Mouse (Mus musculus) lung, embryonic 16.5 days (tissue): ENCODE results near the gene Nudt9. TPM values are rescaled to one million over a fixed set of nuclear protein-coding genes. Genes with fewer than 3 reads are reported as not detected.
A peak's percentile ranks its signal among the peaks of the same experiment; 100 is the strongest.

Experiments
- ATAC-seq: fragments of 200-750 bp; cut with Nextera tagmentation; 2 replicates; pipeline ENCODE4 v1.8.0; 2017; ENCODE audit warnings: low read depth, mild to moderate bottlenecking, moderate library complexity
- H3K27ac ChIP-seq: fragments of 300-500 bp; sonication (generic); 2 replicates; pipeline ENCODE4 v1.5.1; 2014; ENCODE audit warnings: mild to moderate bottlenecking, control low read depth, low read length
- H3K27me3 ChIP-seq: fragments of 300-500 bp; sonication (generic); 2 replicates; pipeline ENCODE4 v1.6.1; 2014; ENCODE audit warnings: low read depth, low read length, mixed read lengths; ENCODE audit not compliant: control insufficient read depth, insufficient read depth
- H3K36me3 ChIP-seq: fragments of 300-500 bp; sonication (generic); 2 replicates; pipeline ENCODE4 v1.6.1; 2014; ENCODE audit warnings: low read length; ENCODE audit not compliant: control insufficient read depth, insufficient read depth
- H3K4me1 ChIP-seq: fragments of 300-500 bp; sonication (generic); replicated peaks from 2 replicates; pipeline ENCODE4 v1.6.1; 2014; ENCODE audit warnings: low read length, mixed read lengths; ENCODE audit not compliant: control insufficient read depth, insufficient read depth
- H3K4me2 ChIP-seq: fragments of 300-500 bp; sonication (generic); 2 replicates; pipeline ENCODE4 v1.6.1; 2014; ENCODE audit warnings: low read depth, low read length, control low read depth
- H3K4me3 ChIP-seq: fragments of 300-500 bp; sonication (generic); 2 replicates; pipeline ENCODE4 v1.5.1; 2014; ENCODE audit warnings: mild to moderate bottlenecking, low read length, control low read depth
- H3K9ac ChIP-seq: fragments of 300-500 bp; sonication (generic); 2 replicates; pipeline ENCODE4 v1.6.1; 2014; ENCODE audit warnings: low read length, control low read depth
- H3K9me3 ChIP-seq: fragments of 300-500 bp; sonication (generic); 2 replicates; pipeline ENCODE4 v1.6.1; 2016; ENCODE audit warnings: low read length; ENCODE audit not compliant: control insufficient read depth
- WGBS: fragments of 180-500 bp; shearing (Covaris S2); extraction: QIAGEN DNeasy Blood & Tissue Kit; methylation state at CpG from one replicate; pipeline ENCODE4 v1.1.7; 2014; 5-methylcytosine and 5-hydroxymethylcytosine counted together
- polyA plus RNA-seq: library from polyadenylated mRNA; unstranded; fragments of >200 nt; fragmentation: Nextera tagmentation; extraction: Ambion mirVana; gene quantifications from 2 replicates; pipeline ENCODE4 v1.2.1, GENCODE M21; 2015

The Nudt9 gene
- polyA plus RNA-seq, 1 experiment from 2014 or later = 58.6 TPM

DNA sequence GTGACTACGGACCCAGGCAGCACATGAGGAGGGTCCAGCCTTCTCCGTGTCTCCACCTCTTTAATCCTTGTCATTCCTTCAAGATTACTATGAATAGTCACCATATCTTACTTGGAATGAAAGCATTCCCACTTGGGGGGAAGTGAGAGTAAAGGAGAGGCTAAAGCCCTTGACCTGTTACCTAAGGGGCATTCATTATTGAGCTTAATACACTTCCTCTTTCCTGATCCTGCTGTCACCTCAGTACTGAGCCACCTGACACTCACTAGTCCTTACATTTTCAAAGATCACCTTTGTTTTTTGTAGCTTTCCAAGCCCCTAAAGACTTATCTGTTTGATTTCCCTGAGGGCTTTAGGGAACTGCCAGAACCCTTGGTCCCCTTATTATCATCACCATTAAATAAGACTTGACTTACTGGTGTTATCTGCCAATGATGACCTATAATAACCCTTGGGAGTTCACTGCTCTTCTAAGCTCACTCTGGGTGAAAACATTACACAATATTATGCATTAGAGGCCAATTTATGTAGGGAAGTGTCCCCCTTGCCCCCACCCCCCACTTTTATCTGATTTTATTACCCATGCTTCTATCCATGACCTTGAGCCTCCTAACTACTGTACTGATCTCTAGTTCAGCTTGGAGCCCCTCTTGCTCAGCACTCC is 13.5 kb upstream of the Nudt9 start:
- H3K27ac ChIP-seq = no peak overlapping the region
- H3K4me2 ChIP-seq = no peak overlapping the region
- ATAC-seq = no peak
- H3K9ac ChIP-seq = no peak overlapping the region
- H3K4me1 ChIP-seq = no peaks in the 10 kb centered on the region
- H3K36me3 ChIP-seq = no peaks in the 10 kb centered on the region
- H3K27me3 ChIP-seq = no peaks in the 10 kb centered on the region
- no peak overlapping the region for H3K4me3 ChIP-seq
- H3K9me3 ChIP-seq = no peaks in the 10 kb centered on the region
- WGBS = 50% methylated on average over 2 of the region's 2 CpGs

DNA sequence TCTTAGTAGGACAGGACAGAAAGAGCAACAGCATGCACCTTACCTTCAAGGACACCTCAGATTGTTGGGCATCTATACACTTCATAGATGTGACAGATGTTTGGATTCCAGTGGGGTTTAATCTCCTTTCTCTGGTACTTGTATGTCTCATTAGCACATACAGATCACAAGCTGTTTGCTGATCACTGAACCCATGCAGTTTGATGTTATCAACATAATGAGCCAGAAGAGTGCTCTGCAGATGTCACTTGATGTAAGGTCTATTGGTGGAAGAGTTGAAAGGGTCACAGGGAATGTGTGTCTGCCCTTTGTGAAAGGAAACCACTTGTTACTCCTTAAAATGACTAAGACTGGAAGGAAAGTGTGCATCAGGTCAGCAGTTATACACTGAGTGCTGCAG is 11.0 kb upstream of the Nudt9 start:
- Histone ChIP-seq H3K27me3 (no peaks in the 10 kb centered on the region), H3K4me3 (no peak overlapping the region), H3K4me1 (no peaks in the 10 kb centered on the region), H3K9ac (no peak overlapping the region), H3K36me3 (no peaks in the 10 kb centered on the region), H3K9me3 (no peaks in the 10 kb centered on the region), H3K4me2 (no peak overlapping the region), H3K27ac (no peak overlapping the region)
- ATAC-seq = no peak

DNA sequence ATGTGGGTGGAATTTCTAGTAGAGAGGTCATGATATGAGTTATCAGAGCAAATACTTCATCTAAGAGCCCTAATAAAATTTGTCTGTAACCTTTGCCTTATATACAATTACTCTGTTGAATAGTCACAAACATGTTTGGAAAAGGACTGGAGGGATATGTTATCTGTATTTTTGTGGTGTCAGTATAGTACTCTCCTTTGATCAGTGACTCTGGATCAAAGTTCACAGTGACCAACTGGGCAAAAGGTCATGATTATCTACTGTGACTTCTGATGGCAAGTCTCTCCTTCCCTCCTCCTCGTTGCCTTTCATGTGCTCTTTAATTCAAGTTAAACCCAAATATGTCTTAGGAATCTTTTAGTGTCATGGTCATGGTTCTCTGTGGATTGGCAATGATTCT is 10.3 kb upstream of the Nudt9 start:
- Histone ChIP-seq H3K27ac (no peak overlapping the region), H3K9me3 (no peaks in the 10 kb centered on the region), H3K36me3 (no peaks in the 10 kb centered on the region), H3K4me3 (no peak overlapping the region), H3K27me3 (no peaks in the 10 kb centered on the region), H3K4me2 (no peak overlapping the region), H3K9ac (no peak overlapping the region), H3K4me1 (no peaks in the 10 kb centered on the region)
- no peak for ATAC-seq
- WGBS = 24% methylated on average over 1 of the region's 1 CpGs

DNA sequence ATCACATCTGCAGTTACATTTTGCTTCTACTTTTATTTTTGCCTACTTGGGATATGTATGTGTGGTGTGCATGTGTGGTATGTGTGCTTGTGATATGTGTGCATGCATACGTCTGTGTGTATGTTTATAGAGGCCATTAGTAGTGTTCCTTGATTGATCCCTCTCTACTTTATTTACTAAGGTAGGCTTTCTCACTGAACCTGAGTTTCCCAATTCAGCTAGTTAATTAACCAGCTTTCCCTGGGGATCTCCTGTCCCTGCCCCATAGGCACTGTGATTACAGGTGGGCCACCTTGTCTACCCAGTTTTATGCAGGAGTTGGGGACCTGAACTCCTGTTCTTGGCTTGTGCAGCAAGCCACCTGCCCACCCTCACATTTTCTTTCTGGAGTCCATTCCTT is 9.4 kb upstream of the Nudt9 start:
- WGBS = 80% methylated on average over 1 of the region's 1 CpGs
- Histone ChIP-seq H3K27ac (no peak overlapping the region), H3K4me3 (no peak overlapping the region), H3K4me1 (no peaks in the 10 kb centered on the region), H3K9me3 (no peaks in the 10 kb centered on the region), H3K36me3 (no peaks in the 10 kb centered on the region), H3K9ac (no peak overlapping the region), H3K4me2 (no peak overlapping the region), H3K27me3 (no peaks in the 10 kb centered on the region)
- no peak for ATAC-seq

DNA sequence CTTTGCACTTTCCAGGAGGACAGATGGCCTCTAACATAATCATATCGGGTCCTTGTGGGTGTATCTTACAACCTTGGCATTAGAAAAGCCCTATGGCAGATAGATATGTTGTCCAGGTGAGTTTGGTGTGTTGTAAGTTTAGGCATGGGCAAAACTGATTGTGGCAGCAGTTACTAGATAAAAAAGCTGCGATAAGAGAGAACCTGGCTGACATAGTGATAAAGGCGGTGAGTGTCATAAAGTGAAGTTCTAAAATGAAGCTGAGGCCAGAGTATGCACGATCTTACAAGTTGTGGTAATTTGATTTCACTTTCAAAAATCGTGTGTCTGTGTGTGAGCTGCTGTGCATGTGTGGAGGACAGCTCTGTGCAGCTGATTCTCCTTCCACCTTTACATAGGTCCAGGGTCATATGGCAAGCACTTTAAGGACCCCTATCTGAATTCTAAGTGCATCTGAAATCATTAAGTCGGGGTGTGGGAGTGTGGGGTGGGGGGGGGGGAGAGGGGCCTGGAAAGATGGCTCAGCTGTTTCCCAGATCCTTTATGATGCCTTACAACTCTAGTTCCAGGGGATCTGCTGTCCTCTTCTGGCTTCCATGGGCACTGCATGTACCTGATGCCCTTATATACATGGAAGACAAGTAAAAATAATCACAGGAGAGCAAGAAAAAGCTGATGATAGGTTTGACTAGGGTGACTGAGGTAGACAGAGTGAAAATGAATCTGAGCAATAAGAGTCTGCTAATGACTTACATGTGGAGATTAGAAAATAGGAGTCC is 6.8 kb upstream of the Nudt9 start:
- Histone ChIP-seq H3K4me1 (no peaks in the 10 kb centered on the region), H3K27ac (no peak overlapping the region), H3K9ac (no peak overlapping the region), H3K9me3 (no peaks in the 10 kb centered on the region), H3K4me3 (no peak overlapping the region), H3K4me2 (no peak overlapping the region), H3K36me3 (no peaks in the 10 kb centered on the region), H3K27me3 (no peaks in the 10 kb centered on the region)
- ATAC-seq = no peak
- 64% methylated on average over 6 of the region's 6 CpGs for WGBS

DNA sequence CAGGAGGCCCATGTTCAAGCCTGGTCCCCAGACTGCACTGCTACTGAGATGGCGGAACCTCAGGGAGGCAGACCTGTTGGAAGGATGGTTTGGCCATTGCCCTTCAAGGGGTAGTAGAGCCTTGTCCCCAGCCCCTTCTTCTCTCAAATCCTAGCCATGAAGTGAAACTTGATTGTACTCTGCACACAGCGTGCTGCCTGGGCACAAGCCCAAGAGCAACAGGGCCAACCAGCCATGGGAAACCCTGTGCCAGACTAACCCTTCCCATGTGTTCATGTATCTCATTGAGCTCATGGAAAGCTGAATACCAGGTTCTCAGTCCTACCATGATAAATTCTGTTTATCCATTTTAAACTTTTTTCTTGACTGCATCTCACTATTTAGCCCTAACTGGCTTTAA is 3.2 kb upstream of the Nudt9 start:
- Histone ChIP-seq H3K27me3 (no peaks in the 10 kb centered on the region), H3K4me3 (no peak overlapping the region), H3K9ac (no peak overlapping the region), H3K27ac (no peak overlapping the region), H3K9me3 (no peaks in the 10 kb centered on the region), H3K36me3 (no peaks in the 10 kb centered on the region), H3K4me1 (peaks cover 8% of the 10 kb centered on the region), H3K4me2 (no peak overlapping the region)
- no peak for ATAC-seq
- WGBS = 82% methylated on average over 2 of the region's 2 CpGs

DNA sequence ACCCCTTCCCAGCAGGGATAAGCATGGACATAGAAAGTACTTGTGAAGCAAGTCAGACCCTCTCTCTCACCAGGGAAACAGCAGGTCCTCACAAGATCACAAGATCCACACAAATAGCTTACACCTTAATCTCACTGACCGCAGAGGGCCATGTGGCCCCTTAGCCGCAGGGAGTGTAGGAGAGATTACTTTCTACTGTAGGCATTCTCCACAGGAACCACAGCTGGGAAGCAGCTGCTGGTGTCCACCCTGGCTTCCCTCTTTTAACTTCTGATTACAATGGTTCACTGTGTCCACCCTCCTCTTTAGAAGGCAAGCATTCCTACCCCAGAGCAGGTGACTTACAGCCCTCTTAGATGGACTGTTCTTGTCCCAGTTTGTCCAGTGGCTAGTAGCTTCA is 2.4 kb upstream of the Nudt9 start:
- no peak overlapping the region for H3K4me2 ChIP-seq
- H3K27ac ChIP-seq = no peak overlapping the region
- no peak overlapping the region for H3K4me3 ChIP-seq
- no peak overlapping the region for H3K9ac ChIP-seq
- no peaks in the 10 kb centered on the region for H3K9me3 ChIP-seq
- no peak for ATAC-seq
- 45% methylated on average over 2 of the region's 2 CpGs for WGBS
- no peaks in the 10 kb centered on the region for H3K36me3 ChIP-seq
- H3K27me3 ChIP-seq = no peaks in the 10 kb centered on the region
- peaks cover 12% of the 10 kb centered on the region for H3K4me1 ChIP-seq

DNA sequence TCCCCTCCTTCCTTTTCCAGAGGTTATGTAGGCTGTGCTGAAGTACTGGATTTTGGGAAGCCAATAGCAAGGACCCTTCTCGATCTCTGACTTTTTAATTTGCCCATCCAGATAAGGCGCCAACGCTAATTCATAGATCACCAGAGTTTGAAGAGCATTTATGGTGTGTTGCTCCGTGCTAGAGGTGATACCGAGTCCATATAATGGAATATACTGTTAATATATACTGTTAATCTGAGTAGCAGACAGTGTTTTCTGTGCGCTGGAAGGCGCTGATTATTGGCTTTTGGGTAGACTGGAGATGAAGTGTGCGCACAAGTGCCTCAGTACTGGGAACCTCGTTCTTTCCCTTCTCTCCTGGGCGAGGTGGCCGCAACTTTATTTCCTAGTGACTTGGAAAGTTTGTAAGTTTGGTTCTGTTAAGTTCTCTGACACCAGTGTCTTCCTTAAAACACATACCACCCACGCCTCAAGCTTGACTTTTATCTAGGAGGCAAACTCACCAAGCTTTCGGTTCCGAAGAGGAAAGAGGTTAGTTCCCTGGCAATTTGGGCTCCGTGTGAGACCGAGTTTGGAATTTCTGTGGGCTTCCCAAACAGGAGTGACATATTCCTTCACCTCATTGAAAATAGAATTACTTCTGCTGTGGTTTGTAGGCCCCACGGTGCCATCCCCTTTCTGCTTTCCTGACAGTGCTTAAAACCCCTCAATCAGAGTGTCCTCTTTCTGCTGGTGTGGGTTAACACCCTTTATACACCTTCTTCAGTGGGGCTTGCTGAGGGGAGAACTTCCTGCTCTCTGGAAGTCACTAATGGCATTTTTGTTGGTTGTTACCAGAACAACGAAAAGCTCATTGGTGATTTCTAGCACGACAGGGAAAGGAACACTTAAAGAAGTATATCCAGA is 1.3 kb downstream of the Nudt9 start:
- Histone ChIP-seq H3K36me3 (peaks cover 11% of the 10 kb centered on the region), H3K9me3 (no peaks in the 10 kb centered on the region), H3K4me2 (peak overlapping the region; percentile 87), H3K4me1 (peaks cover 12% of the 10 kb centered on the region), H3K27me3 (no peaks in the 10 kb centered on the region), H3K4me3 (peak overlapping the region; percentile 86), H3K9ac (peak overlapping the region; percentile 94), H3K27ac (peak overlapping the region; percentile 89)
- WGBS = 1% methylated on average over 19 of the region's 19 CpGs
- ATAC-seq = peak; percentile 7; the same call in 1 of the 2 replicates

DNA sequence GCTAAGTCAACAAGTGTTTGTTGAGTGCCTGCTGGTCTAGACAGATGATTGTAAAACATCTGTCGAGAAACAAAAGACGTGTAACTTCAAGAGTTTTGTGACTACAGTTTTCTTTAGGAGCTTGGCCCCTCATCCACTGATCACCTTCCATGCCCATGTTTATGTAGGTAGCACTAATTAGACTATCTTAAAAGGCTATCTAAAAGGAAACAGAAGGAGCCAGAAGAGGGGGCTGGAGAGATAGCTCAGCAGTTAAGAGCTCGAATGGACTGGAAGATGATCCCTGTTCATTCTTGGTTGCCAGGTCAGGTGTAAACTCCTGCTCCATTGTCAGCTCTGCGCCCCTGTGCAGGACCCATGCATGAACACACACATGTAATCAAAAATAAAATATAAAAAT is 2.0 kb downstream of the Nudt9 start:
- Histone ChIP-seq H3K9me3 (no peaks in the 10 kb centered on the region), H3K36me3 (peaks cover 11% of the 10 kb centered on the region), H3K27me3 (no peaks in the 10 kb centered on the region), H3K27ac (no peak overlapping the region), H3K4me2 (peak overlapping the region; percentile 87), H3K9ac (peak overlapping the region; percentile 1; the same call in 1 of the 2 replicates), H3K4me1 (peaks cover 12% of the 10 kb centered on the region), H3K4me3 (peak overlapping the region; percentile 86)
- 35% methylated on average over 4 of the region's 4 CpGs for WGBS
- ATAC-seq = no peak
